Mouse (Mus musculus) T-helper 1 cell (primary cell): ENCODE measurements around the gene Mob1b.

Experiments used
- in situ Hi-C: fragments of 300-600 bp; cut with MboI, MseI; formaldehyde crosslinking; loops from one replicate; pipeline ENCODE4 v1.15.1; 2025; ENCODE audit warnings: high pct_unique_total_duplicates

The Mob1b gene

DNA sequence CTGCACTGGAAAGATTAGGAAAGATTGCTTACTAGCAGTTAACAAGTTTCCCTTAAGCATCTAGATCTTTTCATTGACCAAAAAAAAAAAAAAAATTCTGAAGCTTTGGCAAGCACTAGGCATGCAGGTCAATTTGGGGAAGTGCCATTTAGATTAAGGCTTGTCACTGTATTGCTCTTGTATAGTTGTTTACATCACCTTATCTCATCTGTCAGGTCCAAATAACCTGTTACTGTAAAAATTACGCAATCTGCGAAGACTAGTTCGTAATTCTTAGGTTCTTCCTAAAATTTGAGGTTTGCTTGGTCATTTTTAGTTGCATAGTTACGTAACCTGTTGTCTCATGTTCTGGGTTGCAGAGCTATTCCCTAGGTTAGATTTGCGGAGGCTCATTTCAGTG lies 46.2 kb downstream of the Mob1b start:
- in situ Hi-C loops: loop anchor here (25.0 kb wide), 1 partner anchor 1955 kb away; the partner anchor contains the start of gene Ythdc1

- in situ Hi-C loops: loop anchor here (25.0 kb wide), 1 partner anchor 1956 kb away; the partner anchor contains the start of gene Ythdc1
Measured at GRCm38 (mm10) chr5:88768201-88768600, 47.5 kb downstream of the Mob1b start.

DNA sequence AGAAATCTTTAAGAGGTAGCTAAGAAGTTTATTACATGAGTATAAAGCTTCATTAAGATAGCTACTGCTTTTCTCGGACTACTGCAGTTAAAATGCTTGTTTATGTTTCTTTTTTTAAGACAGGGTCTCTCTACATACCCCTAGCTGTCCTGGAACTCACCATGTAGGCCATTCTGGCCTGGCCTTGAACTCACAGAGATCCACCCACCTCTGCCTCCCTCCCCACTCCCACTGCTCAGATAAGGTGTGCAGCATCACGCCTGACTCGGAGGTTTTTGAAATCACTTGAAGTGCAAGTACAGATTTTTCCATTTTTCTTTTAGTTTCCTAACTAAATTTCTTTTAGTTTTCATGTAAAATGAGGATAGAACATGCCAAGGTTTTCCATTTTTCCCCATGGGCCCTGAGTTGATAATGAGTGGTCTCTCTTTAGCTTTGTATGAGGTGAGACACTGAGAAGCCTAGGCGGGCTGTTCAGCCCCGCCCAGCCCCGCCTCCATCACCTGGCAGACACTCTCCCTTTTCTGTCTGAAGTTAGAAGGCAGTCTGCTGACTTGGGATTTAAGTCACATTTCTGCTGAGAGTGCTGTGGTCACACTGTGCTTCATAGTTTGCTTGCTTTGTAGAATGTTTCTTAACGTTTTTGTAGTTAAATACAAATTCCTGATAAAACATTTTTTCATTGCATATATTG lies 61.6 kb downstream of the Mob1b start:
- in situ Hi-C loops: loop anchor here (25.0 kb wide), 1 partner anchor 1430 kb away; the partner anchor contains the start of gene Cox18

GRCm38 (mm10) chr5:88785059-88785458 lies 64.4 kb downstream of the Mob1b start:
- in situ Hi-C loops: loop anchor here (25.0 kb wide), 1 partner anchor 1427 kb away; the partner anchor contains the start of gene Cox18

DNA sequence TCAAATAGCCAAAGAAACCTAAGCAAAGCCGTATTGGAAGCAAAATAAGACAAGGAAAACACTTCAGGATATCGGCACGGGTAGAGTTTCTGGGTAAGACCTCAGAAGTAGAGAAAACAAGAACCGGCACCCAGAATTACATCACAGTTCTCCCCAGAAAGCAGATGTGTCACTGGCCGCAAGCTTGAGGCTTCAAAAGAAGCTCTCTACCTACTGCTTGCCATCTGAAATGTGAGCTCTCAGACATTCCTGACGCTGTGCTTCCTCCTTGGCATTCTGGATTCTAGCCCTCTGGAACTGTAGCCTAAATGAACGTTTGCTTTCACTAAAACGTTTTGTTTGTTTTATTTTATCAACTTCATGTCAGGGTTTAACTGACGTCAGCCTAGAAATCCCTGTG lies 70.0 kb downstream of the Mob1b start:
- in situ Hi-C loops: loop anchor here (10.0 to 25.0 kb wide), 3 partner anchors 594 to 1422 kb away; partner anchors contain the start of gene Cox18

DNA sequence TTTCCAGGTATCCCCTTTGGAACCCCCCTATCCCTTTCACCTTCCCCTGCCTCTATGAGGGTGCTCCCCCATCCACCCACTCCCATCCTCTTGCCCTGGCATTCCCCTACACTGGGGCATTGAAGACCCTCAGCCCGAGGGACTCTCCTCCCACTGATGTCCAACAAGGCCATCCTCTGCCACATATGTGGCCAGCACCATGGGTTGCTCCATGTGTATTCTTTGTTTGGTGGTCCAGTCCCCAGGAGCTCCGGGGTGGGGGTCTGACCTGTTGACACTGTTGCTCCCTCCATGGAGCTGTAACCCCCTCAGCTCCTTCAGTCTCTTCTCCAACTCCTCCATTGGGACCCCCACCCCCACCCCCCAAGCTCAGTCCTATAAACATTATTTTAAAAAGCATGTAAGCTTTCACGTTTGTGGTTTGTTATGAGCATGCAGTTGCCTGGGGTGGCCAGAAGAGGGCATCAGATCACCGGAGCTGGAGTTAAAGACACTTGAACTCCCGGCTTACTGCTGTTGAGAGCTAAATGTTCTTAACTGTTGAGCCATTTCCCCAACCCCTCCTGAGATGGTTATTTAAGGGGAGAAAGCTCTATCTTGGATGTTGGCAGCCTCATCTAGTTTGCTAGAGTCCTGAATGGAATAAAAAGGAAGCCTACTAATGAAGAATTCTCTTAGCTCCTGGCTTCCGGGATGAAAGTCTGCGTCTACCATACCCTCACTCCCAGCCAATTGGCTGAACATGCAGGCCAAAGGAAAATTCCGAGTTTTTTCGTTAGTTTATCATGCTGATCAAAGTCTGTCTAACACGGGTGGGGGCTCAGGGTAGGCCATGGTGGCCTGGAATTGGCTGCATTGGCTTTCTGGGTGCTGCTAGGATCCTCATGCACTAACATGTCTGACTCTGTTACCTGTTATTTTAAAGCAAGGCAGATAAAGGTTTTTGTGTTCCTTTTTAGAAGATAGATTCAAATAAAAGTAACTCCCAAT lies 70.9 kb downstream of the Mob1b start:
- in situ Hi-C loops: loop anchor here (10.0 to 25.0 kb wide), 3 partner anchors 593 to 1421 kb away; partner anchors contain the start of gene Cox18

DNA sequence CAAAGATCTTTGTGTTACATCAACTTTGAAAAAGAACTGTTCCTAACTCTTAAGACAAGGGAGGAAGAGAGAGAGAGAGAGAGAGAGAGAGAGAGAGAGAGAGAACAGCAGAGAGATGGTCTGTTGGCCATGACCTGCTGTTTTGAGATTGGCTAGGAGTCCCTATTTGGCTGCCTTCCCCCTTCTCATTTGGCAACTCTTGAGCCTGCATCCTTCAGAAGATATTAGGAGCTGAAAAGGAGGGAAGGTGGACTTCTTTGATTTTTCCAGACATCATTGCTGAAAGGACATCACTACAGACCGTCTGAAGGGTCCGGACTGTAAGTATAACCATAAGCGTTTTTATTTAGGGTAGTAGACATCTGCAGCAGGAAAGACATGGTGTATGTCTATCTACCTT lies 73.0 kb downstream of the Mob1b start:
- in situ Hi-C loops: loop anchor here (10.0 to 25.0 kb wide), 3 partner anchors 591 to 1419 kb away; partner anchors contain the start of gene Cox18

DNA sequence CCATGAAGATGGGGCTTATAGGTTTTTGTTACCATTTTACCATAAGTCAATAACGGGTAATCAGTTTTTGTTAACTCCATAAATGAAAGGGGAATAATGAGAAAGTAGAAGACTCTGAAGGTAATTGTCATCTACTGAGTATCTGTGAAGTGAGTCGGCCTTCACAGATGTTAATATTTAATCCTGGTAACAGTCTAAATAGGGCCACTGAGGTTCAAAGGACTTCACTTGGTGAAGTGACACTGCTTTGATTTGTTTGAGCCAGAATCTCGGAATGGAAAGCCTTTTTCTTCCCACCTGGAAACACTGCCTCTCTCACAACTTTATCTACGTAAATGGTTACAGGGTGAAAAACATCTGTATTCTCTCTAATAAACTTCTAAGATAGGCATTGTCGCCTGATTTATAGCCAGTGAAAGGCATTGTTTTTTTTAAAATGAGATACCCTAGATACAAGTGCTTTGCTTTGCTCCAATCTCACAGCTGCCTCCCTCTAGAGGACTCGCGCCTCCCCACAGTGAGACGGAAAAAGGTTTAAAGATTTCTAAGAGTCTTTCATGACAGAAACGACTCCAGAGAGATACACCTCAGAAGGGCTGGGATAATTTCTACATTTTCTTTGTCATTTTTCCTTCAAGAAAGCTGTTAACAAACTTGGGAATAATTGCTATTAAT lies 75.4 kb downstream of the Mob1b start:
- in situ Hi-C loops: loop anchor here (10.0 to 25.0 kb wide), 3 partner anchors 589 to 1416 kb away; partner anchors contain the start of gene Cox18

DNA sequence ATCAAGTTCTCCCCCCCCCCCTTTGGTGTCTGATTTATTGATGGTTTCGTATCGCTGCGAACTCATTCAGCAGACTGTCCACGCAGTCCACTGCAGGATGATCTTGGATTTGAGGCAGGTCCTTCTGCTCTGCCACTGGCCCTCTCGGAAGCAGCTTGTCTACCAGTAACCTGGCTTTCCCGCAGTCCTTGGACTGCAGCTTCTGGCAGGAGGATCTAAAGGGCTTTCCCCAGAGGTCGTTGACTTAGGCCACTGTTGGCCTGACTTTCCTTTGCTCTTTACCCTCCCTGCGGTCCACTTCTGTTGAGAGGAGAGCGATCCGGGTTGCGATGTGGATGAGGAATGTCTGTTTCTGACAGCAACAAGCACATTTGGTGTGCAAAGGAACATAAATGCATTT lies 75.9 kb downstream of the Mob1b start:
- in situ Hi-C loops: loop anchor here (10.0 to 25.0 kb wide), 3 partner anchors 588 to 1416 kb away; partner anchors contain the start of gene Cox18

GRCm38 (mm10) chr5:88797121-88797520 lies 76.5 kb downstream of the Mob1b start:
- in situ Hi-C loops: loop anchor here (10.0 to 25.0 kb wide), 3 partner anchors 588 to 1415 kb away; partner anchors contain the start of gene Cox18

- in situ Hi-C loops: no loop called here
Measured at GRCm38 (mm10) chr5:88805616-88806015, 85.0 kb downstream of the Mob1b start.

DNA sequence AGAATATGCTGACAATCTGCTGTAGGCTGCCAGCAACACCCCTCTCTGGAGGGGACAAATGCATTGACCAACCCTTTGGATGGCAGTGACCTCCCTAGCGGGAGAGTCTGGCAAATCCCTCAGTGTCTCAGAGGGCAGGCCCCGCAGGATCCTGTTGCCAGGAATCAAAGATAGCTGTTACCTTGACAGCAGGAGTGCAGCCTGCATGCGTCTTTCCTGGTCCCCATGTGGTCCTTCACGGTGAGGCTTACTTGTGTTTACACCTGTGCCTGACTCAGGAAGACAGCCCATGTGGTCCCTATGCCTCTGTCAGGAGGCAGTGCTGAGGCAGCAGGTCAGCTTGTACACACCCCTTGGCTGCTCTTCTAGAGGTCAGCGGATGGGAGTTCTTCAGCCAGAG lies 85.6 kb downstream of the Mob1b start:
- in situ Hi-C loops: no loop called here

DNA sequence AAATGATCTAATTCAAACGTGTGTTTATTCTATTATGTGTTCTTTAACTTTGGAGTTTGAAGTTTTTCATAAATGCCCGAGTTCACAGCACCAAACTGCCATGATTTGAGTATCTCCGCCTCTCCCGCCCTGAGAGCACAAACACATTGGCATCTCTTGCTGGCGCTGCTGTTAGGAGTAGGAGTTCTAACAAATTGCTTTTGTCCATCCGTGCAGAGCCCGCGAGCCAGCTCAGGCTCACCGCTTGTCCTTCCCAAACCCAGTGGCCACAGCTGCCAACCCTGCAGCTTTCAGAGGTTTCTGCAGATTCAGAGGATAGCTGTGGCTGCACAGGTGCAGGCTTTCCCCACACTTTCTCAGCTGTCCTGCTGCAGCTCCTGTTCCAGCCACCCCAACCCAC lies 86.7 kb downstream of the Mob1b start:
- in situ Hi-C loops: no loop called here

GRCm38 (mm10) chr5:88813188-88813587 lies 92.5 kb downstream of the Mob1b start:
- in situ Hi-C loops: no loop called here
